Mouse (Mus musculus) bone marrow, adult 2 months (tissue): ENCODE data around the gene Gen1. TPM values are rescaled to one million over a fixed set of nuclear protein-coding genes. Genes with fewer than 3 reads are reported as not detected.
A peak's percentile ranks its signal among the peaks of the same experiment; 100 is the strongest.

Experiments
- H3K27ac ChIP-seq: fragments of 200-500 bp; 2 replicates; pipeline ENCODE4 v1.5.1; 2012; ENCODE audit warnings: low read depth, mild to moderate bottlenecking, control low read depth, inconsistent platforms, low read length; ENCODE audit not compliant: control insufficient read depth, poor library complexity, insufficient read depth
- H3K4me1 ChIP-seq: fragments of 200-500 bp; 2 replicates; pipeline ENCODE4 v1.6.1; 2011; ENCODE audit warnings: low read length; ENCODE audit not compliant: control insufficient read depth, insufficient read depth
- H3K4me3 ChIP-seq: fragments of 200-500 bp; replicated peaks from 2 replicates; pipeline ENCODE3; 2011; ENCODE audit warnings: mild to moderate bottlenecking, low read depth, low read length, control low read depth; ENCODE audit not compliant: control insufficient read depth
- CTCF ChIP-seq: fragments of 200-500 bp; IDR thresholded peaks from 2 replicates; pipeline ENCODE4 v1.5.1; 2011; ENCODE audit warnings: low read length, control low read depth; ENCODE audit not compliant: control insufficient read depth, insufficient read depth
- POLR2A ChIP-seq: fragments of 200-500 bp; IDR thresholded peaks from 2 replicates; pipeline ENCODE4 v1.6.1; 2011; ENCODE audit warnings: low read depth, mild to moderate bottlenecking, control low read depth, low read length, borderline replicate concordance; ENCODE audit not compliant: control insufficient read depth
- WGBS: fragments of 180-500 bp; shearing (Covaris S2); methylation state at CpG from one replicate; pipeline ENCODE4 v1.1.7; 2018; 5-methylcytosine and 5-hydroxymethylcytosine counted together
- polyA plus RNA-seq: library from polyadenylated mRNA; stranded (reverse); fragments of >200 nt; gene quantifications from 2 replicates; pipeline ENCODE4 v1.2.4, GENCODE M21; 2011; ENCODE audit warnings: low replicate concordance; ENCODE audit not compliant: missing spikeins, insufficient read depth, insufficient read length

The Gen1 gene
- polyA plus RNA-seq, 1 experiment: 6.2 TPM

GRCm38 (mm10) chr12:11217726-11218250, 47.8 kb downstream of the Gen1 start:
- 19% methylated on average over 7 of the region's 7 CpGs for WGBS
- peaks cover 1% of the 10 kb centered on the region; the same call in 1 of the 2 replicates for H3K4me1 ChIP-seq
- no peak overlapping the region for H3K4me3 ChIP-seq
- peak overlapping the region; percentile 49; the same call in 1 of the 2 replicates for H3K27ac ChIP-seq
- TF ChIP-seq CTCF (no peak), POLR2A (no peak)

DNA sequence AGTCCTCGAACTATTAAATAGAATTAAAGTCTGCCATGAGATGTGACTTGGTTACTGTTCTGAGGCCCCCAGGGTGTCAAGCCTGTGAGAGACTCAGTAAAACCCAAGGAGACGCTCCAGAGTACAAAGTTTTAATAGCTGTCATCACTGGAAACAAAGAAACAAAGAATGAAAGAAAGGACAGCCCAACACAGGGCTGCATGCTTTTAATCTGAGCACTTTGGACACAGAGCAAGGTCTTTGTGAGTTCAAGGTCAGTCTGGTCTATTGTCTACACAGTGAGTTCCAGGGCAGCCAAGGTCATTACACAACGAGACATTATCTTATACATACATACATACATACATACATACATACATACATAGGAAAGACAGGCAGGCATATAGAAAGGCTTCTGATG, 49.1 kb downstream of the Gen1 start:
- TF ChIP-seq POLR2A (no peak), CTCF (no peak)
- H3K27ac ChIP-seq: no peak overlapping the region
- 71% methylated on average over 3 of the region's 3 CpGs for WGBS
- H3K4me1 ChIP-seq: peaks cover 1% of the 10 kb centered on the region; the same call in 1 of the 2 replicates
- no peak overlapping the region for H3K4me3 ChIP-seq

- peaks cover 1% of the 10 kb centered on the region; the same call in 1 of the 2 replicates for H3K4me1 ChIP-seq
- WGBS: 26% methylated on average over 2 of the region's 2 CpGs
- TF ChIP-seq POLR2A (no peak), CTCF (no peak)
- no peak overlapping the region for H3K4me3 ChIP-seq
- no peak overlapping the region for H3K27ac ChIP-seq
Observed at GRCm38 (mm10) chr12:11215555-11215954, 50.0 kb downstream of the Gen1 start.

DNA sequence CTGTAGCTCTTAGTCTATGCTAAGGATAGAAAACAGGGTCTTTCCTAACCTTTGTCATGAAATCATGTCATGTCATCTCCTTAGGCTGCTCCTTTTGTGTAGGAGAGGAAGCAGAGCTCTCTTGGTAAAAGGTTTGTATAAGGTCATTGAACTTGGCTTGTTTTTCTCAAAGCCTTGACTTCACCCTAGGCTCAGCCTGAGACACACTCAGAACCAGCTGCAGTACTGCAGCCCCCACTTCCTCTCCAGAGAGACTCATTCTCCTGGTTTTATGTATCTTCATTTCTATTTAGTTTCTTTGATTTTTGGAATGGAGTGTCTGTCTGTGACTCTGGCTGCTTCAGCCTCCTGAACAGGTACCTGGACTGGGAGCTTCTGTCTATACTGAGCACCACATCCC, 50.8 kb downstream of the Gen1 start:
- H3K27ac ChIP-seq: no peak overlapping the region
- peaks cover 1% of the 10 kb centered on the region; the same call in 1 of the 2 replicates for H3K4me1 ChIP-seq
- no peak for TF ChIP-seq CTCF
- no peak for TF ChIP-seq POLR2A
- no peak overlapping the region for H3K4me3 ChIP-seq

DNA sequence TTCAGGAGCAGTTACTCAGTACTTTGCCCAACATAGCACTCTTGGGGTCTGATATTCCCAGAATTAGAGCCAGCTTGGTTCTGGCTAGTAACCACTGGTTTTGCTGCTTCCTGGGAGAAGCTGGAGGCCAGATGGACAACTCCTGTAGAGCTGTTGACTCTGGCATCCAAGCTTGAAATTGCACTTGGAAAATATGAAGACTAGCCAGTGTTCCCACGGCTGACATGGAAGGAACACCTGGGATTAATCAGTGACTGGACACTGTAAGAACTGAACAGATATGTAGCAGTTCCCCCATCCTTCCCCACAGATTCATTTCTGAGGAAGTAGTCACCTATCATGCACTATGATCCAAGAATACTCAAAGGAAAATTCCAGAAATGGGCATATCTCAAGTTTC, 52.7 kb downstream of the Gen1 start:
- WGBS: 68% methylated on average over 1 of the region's 1 CpGs
- no peak for TF ChIP-seq CTCF
- no peak for TF ChIP-seq POLR2A
- no peak overlapping the region for H3K27ac ChIP-seq
- no peak overlapping the region for H3K4me3 ChIP-seq
- peaks cover 1% of the 10 kb centered on the region; the same call in 1 of the 2 replicates for H3K4me1 ChIP-seq

DNA sequence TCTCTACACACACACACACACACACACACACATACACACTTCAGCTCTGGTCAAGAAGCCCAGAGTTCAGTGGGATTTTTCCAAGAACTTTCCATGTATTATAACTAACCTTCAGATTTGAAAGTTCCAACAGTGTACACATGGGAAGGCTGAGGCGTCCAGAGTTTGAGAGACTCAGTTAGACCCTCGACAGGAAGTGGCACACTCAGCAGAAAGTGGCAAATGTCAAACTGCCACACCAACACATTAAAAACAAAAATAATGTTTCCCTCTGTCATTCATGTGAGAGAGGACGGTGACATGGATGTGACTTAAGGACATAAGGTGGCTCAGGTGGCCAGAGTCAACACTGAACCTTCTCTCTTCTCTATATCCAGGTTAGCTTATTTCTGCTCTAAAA, 55.2 kb downstream of the Gen1 start:
- WGBS: 11% methylated on average over 3 of the region's 3 CpGs
- no peak for TF ChIP-seq POLR2A
- no peak for TF ChIP-seq CTCF
- Histone ChIP-seq H3K4me3 (no peak overlapping the region), H3K27ac (no peak overlapping the region), H3K4me1 (peaks cover 1% of the 10 kb centered on the region; the same call in 1 of the 2 replicates)

- 10% methylated on average over 5 of the region's 5 CpGs for WGBS
- Histone ChIP-seq H3K27ac (no peak overlapping the region), H3K4me1 (no peaks in the 10 kb centered on the region; the same call in 1 of the 2 replicates), H3K4me3 (no peak overlapping the region)
- TF ChIP-seq POLR2A (no peak), CTCF (no peak)
Observed at GRCm38 (mm10) chr12:11209636-11210035, 56.0 kb downstream of the Gen1 start.

GRCm38 (mm10) chr12:11208872-11209271, 56.7 kb downstream of the Gen1 start, which contains the start of gene Msgn1:
Gene Msgn1, minus strand, starts transcription at chr12:11208972.
- no peak within 1 kb of the TSS for H3K4me3 ChIP-seq
- 68% methylated on average over 5 of the region's 5 CpGs for WGBS
- H3K27ac ChIP-seq: no peak within 1 kb of the TSS
- TF ChIP-seq POLR2A: no peak
- no peak for TF ChIP-seq CTCF
- no peaks in the 10 kb centered on the region; the same call in 1 of the 2 replicates for H3K4me1 ChIP-seq
